Comparison of ENCODE assay signal across 7 mouse cellular contexts in the genomic region with DNA sequence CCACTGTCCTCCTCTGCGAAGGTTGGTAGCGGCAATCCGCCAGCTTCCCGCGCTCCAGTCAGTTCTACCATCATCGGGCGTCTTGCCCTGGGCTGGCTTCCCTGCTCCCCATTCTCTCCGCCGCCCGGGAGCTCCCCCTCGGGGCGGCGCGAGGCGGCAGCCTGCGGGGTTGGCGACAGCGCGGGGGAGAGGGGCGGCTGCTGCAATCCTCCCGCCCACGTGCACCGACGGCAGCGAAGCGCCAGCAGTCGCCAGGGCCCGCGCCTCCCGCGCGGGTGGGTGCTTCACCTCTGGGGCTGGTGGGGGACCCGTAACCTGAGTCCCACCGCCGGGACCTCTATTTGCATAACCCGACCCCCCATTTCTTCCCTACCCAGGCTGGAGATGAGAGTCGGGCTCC. TPM values are rescaled to one million over a fixed set of nuclear protein-coding genes. Genes with fewer than 3 reads are reported as not detected.
DNase-seq lines count a peak whose midpoint lies in the region; ATAC-seq and TF ChIP-seq lines count a peak whose summit lies in the region.

A gene (plus strand): TSS at position 220 of the 400 bp plus-strand sequence.

- peak; percentile 12 for DNase-seq in ovary, postnatal 14 days (ENCODE audit: low spot score)
- DNase-seq in ovary, postnatal 10 days (ENCODE audit: low spot score): no peak
- DNase-seq in adrenal gland, postnatal 36 days: peak; percentile 33 to 54
- DNase-seq in forebrain, embryonic 14.5 days (ENCODE audit: low spot score): peak; percentile 39
- DNase-seq in hindbrain, postnatal 0 days (ENCODE audit: low spot score): peak; percentile 32
- peak; percentile 6 for DNase-seq in lung, postnatal 14 days
- DNase-seq in testis, postnatal 10 days (ENCODE audit: low spot score): peak; percentile 58

- H3K27ac ChIP-seq in forebrain, embryonic 14.5 days (ENCODE audit: low read depth, low read length): no peak within 1 kb of the TSS
- H3K27ac ChIP-seq in hindbrain, postnatal 0 days: no peak within 1 kb of the TSS

- H3K4me3 ChIP-seq in forebrain, embryonic 14.5 days (ENCODE audit: low read depth, low read length): peak within 1 kb of the TSS; percentile 51
- peak within 1 kb of the TSS; percentile 59 for H3K4me3 ChIP-seq in hindbrain, postnatal 0 days (ENCODE audit: low read length)

- H3K4me1 ChIP-seq in forebrain, embryonic 14.5 days (ENCODE audit: control insufficient read depth, insufficient read depth, low read length): peaks cover 11% of the 10 kb centered on the region; the same call in 1 of the 2 replicates
- peaks cover 22% of the 10 kb centered on the region for H3K4me1 ChIP-seq in hindbrain, postnatal 0 days (ENCODE audit: insufficient read depth, low read length)

- peak within 1 kb of the TSS; percentile 37; the same call in 1 of the 2 replicates for H3K9ac ChIP-seq in forebrain, embryonic 14.5 days (ENCODE audit: low read length)
- H3K9ac ChIP-seq in hindbrain, postnatal 0 days (replicated peaks; ENCODE audit: low read length): no peak within 1 kb of the TSS; the same call in 1 of the 2 replicates

- H3K4me2 ChIP-seq in forebrain, embryonic 14.5 days (ENCODE audit: low read length): peak within 1 kb of the TSS; percentile 82
- H3K4me2 ChIP-seq in hindbrain, postnatal 0 days (ENCODE audit: low read depth, low read length): peak within 1 kb of the TSS; percentile 96

- H3K27me3 ChIP-seq in forebrain, embryonic 14.5 days (replicated peaks; ENCODE audit: control insufficient read depth, insufficient read depth, low read length): peaks cover 97% of the 10 kb centered on the region
- H3K27me3 ChIP-seq in hindbrain, postnatal 0 days (ENCODE audit: insufficient read depth, low read length): peaks cover 53% of the 10 kb centered on the region

- TF ChIP-seq CTCF in hindbrain, postnatal 0 days (IDR thresholded peaks at IDR 0.05; ENCODE audit: low read depth): no peak

- H3K36me3 ChIP-seq in forebrain, embryonic 14.5 days (ENCODE audit: control insufficient read depth, insufficient read depth, low read length): no peaks in the 10 kb centered on the region
- no peaks in the 10 kb centered on the region for H3K36me3 ChIP-seq in hindbrain, postnatal 0 days (ENCODE audit: insufficient read depth, low read length)

- peak; percentile 18; the same call in 1 of the 2 replicates for ATAC-seq in forebrain, embryonic 14.5 days
- peak; percentile 14; the same call in 1 of the 2 replicates for ATAC-seq in hindbrain, postnatal 0 days

- WGBS in forebrain, embryonic 14.5 days: under 1% methylated on average over 35 of the region's 37 CpGs
- under 1% methylated on average over 36 of the region's 37 CpGs for WGBS in hindbrain, postnatal 0 days

- H3K9me3 ChIP-seq in forebrain, embryonic 14.5 days (replicated peaks; ENCODE audit: control insufficient read depth, low read length): no peaks in the 10 kb centered on the region
- H3K9me3 ChIP-seq in hindbrain, postnatal 0 days (ENCODE audit: low read length): no peaks in the 10 kb centered on the region

RNA-seq across cellular contexts. Expression of the gene that starts here (rescaled TPM):
- 1 to 10 TPM in 1 of 2 experiments, under 1 TPM in 1; 0.63 to 1.6 TPM for total RNA-seq in adrenal gland, postnatal 36 days (2021)
- 0.08 and 0.12 TPM in 2 replicates for polyA plus RNA-seq in forebrain, embryonic 14.5 days (2014; fragmentation: Nextera tagmentation; extraction: Ambion mirVana)
- total RNA-seq in hindbrain, postnatal 0 days (2014; rRNA removed): 0.58 and 2.4 TPM in 2 replicates
- 1.2 and 2.4 TPM in 2 replicates for polyA plus RNA-seq in hindbrain, postnatal 0 days (2015; fragmentation: Nextera tagmentation; extraction: Ambion mirVana)

Comparison
In these comparisons a context has a peak if more than half of its experiments do, and no peak if none do; other contexts are left out.
1. Peak in DNase-seq, ATAC-seq, H3K4me3 ChIP-seq, H3K9ac ChIP-seq and H3K4me2 ChIP-seq in forebrain, embryonic 14.5 days; RNA of the gene not detected or under 1 TPM.